Mouse (Mus musculus) heart, adult 18-20 months (tissue): ENCODE data around the gene Prpf8. TPM values are rescaled to one million over a fixed set of nuclear protein-coding genes. Genes with fewer than 3 reads are reported as not detected.
A peak's percentile ranks its signal among the peaks of the same experiment; 100 is the strongest.

Source experiments
- DNase-seq, 2 experiments: peaks; one replicate each; pipeline ENCODE4 v3.0.0; 2021 to 2022; ENCODE audit warnings: mixed read lengths in 1 of 2
- total RNA-seq, 2 experiments: library from RNA; stranded (reverse); gene quantifications; 2 replicates each; pipeline ENCODE4 v1.2.3; 2021

Prpf8 gene
- total RNA-seq, 2 experiments from 2014 or later: 86.5 to 92.7 TPM

- peak; percentile 69 to 79 for DNase-seq
Measured at GRCm38 (mm10) chr11:75459141-75459711, 27.4 kb upstream of the Prpf8 start.

- DNase-seq: no peak
Measured at GRCm38 (mm10) chr11:75459751-75460102, 26.9 kb upstream of the Prpf8 start.

GRCm38 (mm10) chr11:75460103-75460843 lies 26.3 kb upstream of the Prpf8 start:
- DNase-seq: peak; percentile 94 to 96

- DNase-seq: peak; percentile 99 to 100
Measured at GRCm38 (mm10) chr11:75460844-75461742, 25.5 kb upstream of the Prpf8 start, which contains the start of gene Tlcd2. Gene Tlcd2, plus strand, starts transcription at chr11:75461715.

GRCm38 (mm10) chr11:75461743-75462252 lies 24.8 kb upstream of the Prpf8 start:
- DNase-seq: no peak

- peak; percentile 89 to 95 for DNase-seq
Measured at GRCm38 (mm10) chr11:75462253-75462783, 24.3 kb upstream of the Prpf8 start.

- DNase-seq: peak; percentile 95 to 96
Measured at GRCm38 (mm10) chr11:75462865-75463336, 23.7 kb upstream of the Prpf8 start.

- no peak for DNase-seq
Measured at GRCm38 (mm10) chr11:75463624-75464023, 23.0 kb upstream of the Prpf8 start.

- DNase-seq: no peak
Measured at GRCm38 (mm10) chr11:75464417-75464816, 22.2 kb upstream of the Prpf8 start.

- no peak for DNase-seq
Measured at GRCm38 (mm10) chr11:75465051-75465450, 21.6 kb upstream of the Prpf8 start.

GRCm38 (mm10) chr11:75466731-75467505 lies 19.7 kb upstream of the Prpf8 start:
- DNase-seq: no peak

GRCm38 (mm10) chr11:75467512-75468215 lies 19.0 kb upstream of the Prpf8 start:
- peak; percentile 81 to 83 for DNase-seq

GRCm38 (mm10) chr11:75468410-75468809 lies 18.2 kb upstream of the Prpf8 start:
- DNase-seq: no peak

GRCm38 (mm10) chr11:75469261-75469660 lies 17.4 kb upstream of the Prpf8 start:
- DNase-seq: no peak

- no peak for DNase-seq
Measured at GRCm38 (mm10) chr11:75470675-75471074, 15.9 kb upstream of the Prpf8 start.

GRCm38 (mm10) chr11:75472469-75473081 lies 14.0 kb upstream of the Prpf8 start:
- DNase-seq: no peak

GRCm38 (mm10) chr11:75473376-75473775 lies 13.2 kb upstream of the Prpf8 start:
- DNase-seq: no peak

GRCm38 (mm10) chr11:75486192-75486591 lies 424 bp upstream of the Prpf8 start:
- no peak for DNase-seq

GRCm38 (mm10) chr11:75487496-75487895 lies 880 bp downstream of the Prpf8 start:
- no peak for DNase-seq
